Mouse (Mus musculus): Measurements from ENCODE around the gene Ptprk. TPM values are rescaled to one million over a fixed set of nuclear protein-coding genes. Genes with fewer than 3 reads are reported as not detected.

Gene Ptprk
- polyA plus RNA-seq, 1 experiment from 2014 or later, result 27.2 TPM

DNA sequence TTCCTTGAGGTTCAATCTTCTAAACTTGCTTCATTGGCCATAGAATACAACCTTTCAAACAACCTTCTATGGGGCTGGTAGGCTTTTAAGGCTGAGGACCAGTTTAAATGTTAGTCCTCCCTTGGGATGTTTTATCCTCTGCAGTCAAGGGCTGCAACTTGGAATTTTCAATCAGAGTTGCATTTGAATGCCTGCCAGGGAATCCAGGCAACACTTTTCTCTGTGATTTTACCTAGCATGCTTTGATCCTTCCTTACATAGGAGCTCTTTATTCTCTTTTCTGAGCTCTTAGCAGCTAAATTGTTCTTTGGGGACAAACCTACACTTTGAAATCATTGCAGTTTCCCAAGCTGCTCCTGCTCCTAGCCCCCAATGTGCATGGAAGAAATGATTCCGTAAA is 149.8 kb downstream of the Ptprk start:
- H3K27me3 ChIP-seq (ENCODE audit: control insufficient read depth, insufficient read depth, low read length), result no peaks in the 10 kb centered on the region
- 0 out of 2 replicates have a peak, but pooled peaks cover 5% of the 10 kb centered on the region for H3K4me1 ChIP-seq (ENCODE audit: control insufficient read depth, insufficient read depth, low read length)
- no peak for DNase-seq (ENCODE audit: low spot score)
- no peak overlapping the region for H3K9ac ChIP-seq (ENCODE audit: low read length)
- WGBS, result 59% methylated on average over 1 of the region's 1 CpGs
- ATAC-seq (ENCODE audit: insufficient read depth, low FRiP score, low TSS enrichment), result no peak
- no peaks in the 10 kb centered on the region for H3K9me3 ChIP-seq (ENCODE audit: control insufficient read depth, low read length)
- H3K27ac ChIP-seq (ENCODE audit: low read depth, low read length), result no peak overlapping the region
- no peak overlapping the region for H3K4me3 ChIP-seq (ENCODE audit: low read depth, low read length)
- no peaks in the 10 kb centered on the region for H3K36me3 ChIP-seq (ENCODE audit: control insufficient read depth, insufficient read depth, low read length)
- no peak overlapping the region for H3K4me2 ChIP-seq (ENCODE audit: low read depth)

- Histone ChIP-seq H3K36me3 (ENCODE audit: control insufficient read depth, insufficient read depth, low read length) (no peaks in the 10 kb centered on the region), H3K4me3 (ENCODE audit: low read depth, low read length) (no peak overlapping the region), H3K4me2 (ENCODE audit: low read depth) (no peak overlapping the region), H3K9ac (ENCODE audit: low read length) (no peak overlapping the region), H3K4me1 (ENCODE audit: control insufficient read depth, insufficient read depth, low read length) (0 out of 2 replicates have a peak, but pooled peaks cover 5% of the 10 kb centered on the region), H3K9me3 (ENCODE audit: control insufficient read depth, low read length) (no peaks in the 10 kb centered on the region), H3K27me3 (ENCODE audit: control insufficient read depth, insufficient read depth, low read length) (no peaks in the 10 kb centered on the region), H3K27ac (ENCODE audit: low read depth, low read length) (no peak overlapping the region)
- DNase-seq (ENCODE audit: low spot score) (no peak), ATAC-seq (ENCODE audit: insufficient read depth, low FRiP score, low TSS enrichment) (no peak)
- 16% methylated on average over 5 of the region's 5 CpGs for WGBS
Observed at GRCm38 (mm10) chr10:28225536-28226075, 151.0 kb downstream of the Ptprk start.

- H3K36me3 ChIP-seq (ENCODE audit: control insufficient read depth, insufficient read depth, low read length), result no peaks in the 10 kb centered on the region
- DNase-seq (ENCODE audit: low spot score), result no peak
- 91% methylated on average over 4 of the region's 4 CpGs for WGBS
Observed at GRCm38 (mm10) chr10:28227732-28228131, 153.1 kb downstream of the Ptprk start.

DNA sequence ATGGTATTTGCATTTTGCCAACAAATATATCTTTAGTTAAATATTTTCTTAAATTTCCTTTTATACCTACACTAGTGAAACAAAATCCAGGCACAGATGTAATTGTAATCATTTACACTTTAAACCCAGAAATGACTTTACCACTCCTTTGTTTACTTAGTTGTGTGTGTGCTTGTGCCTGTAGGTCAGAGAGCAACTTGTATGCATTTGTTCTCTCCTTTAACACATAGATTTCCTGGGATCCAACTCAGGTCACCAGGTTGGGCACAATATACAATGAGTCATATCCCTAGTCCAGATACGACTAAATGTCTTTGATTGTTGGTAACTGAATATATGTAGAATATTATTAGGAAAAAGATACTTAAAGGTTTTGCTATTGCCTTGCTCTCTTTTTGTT is 153.6 kb downstream of the Ptprk start:
- ATAC-seq (ENCODE audit: insufficient read depth, low FRiP score, low TSS enrichment), result no peak
- no peaks in the 10 kb centered on the region for H3K27me3 ChIP-seq (ENCODE audit: control insufficient read depth, insufficient read depth, low read length)
- H3K4me3 ChIP-seq (ENCODE audit: low read depth, low read length), result no peak overlapping the region
- H3K9me3 ChIP-seq (ENCODE audit: control insufficient read depth, low read length), result no peaks in the 10 kb centered on the region
- H3K4me1 ChIP-seq (ENCODE audit: control insufficient read depth, insufficient read depth, low read length), result 0 out of 2 replicates have a peak, but pooled peaks cover 5% of the 10 kb centered on the region
- no peak for DNase-seq (ENCODE audit: low spot score)
- H3K36me3 ChIP-seq (ENCODE audit: control insufficient read depth, insufficient read depth, low read length), result no peaks in the 10 kb centered on the region
- H3K27ac ChIP-seq (ENCODE audit: low read depth, low read length), result no peak overlapping the region
- H3K9ac ChIP-seq (ENCODE audit: low read length), result no peak overlapping the region
- H3K4me2 ChIP-seq (ENCODE audit: low read depth), result no peak overlapping the region
- 74% methylated on average over 1 of the region's 1 CpGs for WGBS

More at GRCm38 (mm10) chr10:28227732-28228131, 153.1 kb downstream of the Ptprk start:
- H3K27me3 ChIP-seq (ENCODE audit: control insufficient read depth, insufficient read depth, low read length), result no peaks in the 10 kb centered on the region
- no peak overlapping the region for H3K4me3 ChIP-seq (ENCODE audit: low read depth, low read length)
- H3K4me2 ChIP-seq (ENCODE audit: low read depth), result no peak overlapping the region
- no peak overlapping the region for H3K9ac ChIP-seq (ENCODE audit: low read length)
- no peak overlapping the region for H3K27ac ChIP-seq (ENCODE audit: low read depth, low read length)
- H3K9me3 ChIP-seq (ENCODE audit: control insufficient read depth, low read length), result no peaks in the 10 kb centered on the region
- no peak for ATAC-seq (ENCODE audit: insufficient read depth, low FRiP score, low TSS enrichment)
- 0 out of 2 replicates have a peak, but pooled peaks cover 5% of the 10 kb centered on the region for H3K4me1 ChIP-seq (ENCODE audit: control insufficient read depth, insufficient read depth, low read length)

- no peak overlapping the region for H3K4me2 ChIP-seq (ENCODE audit: low read depth)
- no peaks in the 10 kb centered on the region for H3K27me3 ChIP-seq (ENCODE audit: control insufficient read depth, insufficient read depth, low read length)
- no peaks in the 10 kb centered on the region for H3K4me1 ChIP-seq (ENCODE audit: control insufficient read depth, insufficient read depth, low read length)
- DNase-seq (ENCODE audit: low spot score) (peak; percentile 32), ATAC-seq (ENCODE audit: insufficient read depth, low FRiP score, low TSS enrichment) (0 out of 2 replicates have a peak, but pooled peaks have one; percentile 62)
- H3K27ac ChIP-seq (ENCODE audit: low read depth, low read length), result no peak overlapping the region
- no peak overlapping the region for H3K9ac ChIP-seq (ENCODE audit: low read length)
- H3K36me3 ChIP-seq (ENCODE audit: control insufficient read depth, insufficient read depth, low read length), result no peaks in the 10 kb centered on the region
- WGBS, result 33% methylated on average over 4 of the region's 4 CpGs
- no peak overlapping the region for H3K4me3 ChIP-seq (ENCODE audit: low read depth, low read length)
- H3K9me3 ChIP-seq (ENCODE audit: control insufficient read depth, low read length), result no peaks in the 10 kb centered on the region
Observed at GRCm38 (mm10) chr10:28232273-28233167, 157.9 kb downstream of the Ptprk start.

DNA sequence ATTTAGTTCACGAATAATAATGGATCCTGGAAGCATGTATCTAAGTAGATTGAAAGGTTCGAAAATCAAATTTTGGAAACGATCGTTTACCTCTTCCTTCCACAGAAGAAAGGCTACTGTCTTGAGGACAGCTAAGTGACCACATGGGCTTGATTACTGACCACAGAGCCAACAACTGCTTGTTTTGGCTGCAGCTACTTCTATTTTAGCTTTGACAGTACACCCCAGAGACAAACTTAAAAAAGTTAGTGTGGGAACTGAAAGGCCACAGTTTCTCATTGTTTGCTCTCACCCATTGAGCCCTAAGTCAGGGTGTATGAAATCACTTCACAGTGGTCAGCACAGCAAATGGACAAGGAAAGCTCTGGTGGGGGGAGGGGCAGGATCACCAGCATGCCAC is 174.4 kb downstream of the Ptprk start:
- no peaks in the 10 kb centered on the region for H3K4me1 ChIP-seq (ENCODE audit: control insufficient read depth, insufficient read depth, low read length)
- WGBS, result 94% methylated on average over 4 of the region's 4 CpGs
- no peaks in the 10 kb centered on the region for H3K27me3 ChIP-seq (ENCODE audit: control insufficient read depth, insufficient read depth, low read length)
- no peak overlapping the region for H3K4me2 ChIP-seq (ENCODE audit: low read depth)
- no peaks in the 10 kb centered on the region for H3K36me3 ChIP-seq (ENCODE audit: control insufficient read depth, insufficient read depth, low read length)
- H3K27ac ChIP-seq (ENCODE audit: low read depth, low read length), result no peak overlapping the region
- H3K9ac ChIP-seq (ENCODE audit: low read length), result no peak overlapping the region
- H3K4me3 ChIP-seq (ENCODE audit: low read depth, low read length), result no peak overlapping the region
- no peak for DNase-seq (ENCODE audit: low spot score)
- H3K9me3 ChIP-seq (ENCODE audit: control insufficient read depth, low read length), result no peaks in the 10 kb centered on the region
- no peak for ATAC-seq (ENCODE audit: insufficient read depth, low FRiP score, low TSS enrichment)

- no peak overlapping the region for H3K4me2 ChIP-seq (ENCODE audit: low read depth)
- no peaks in the 10 kb centered on the region for H3K27me3 ChIP-seq (ENCODE audit: control insufficient read depth, insufficient read depth, low read length)
- no peaks in the 10 kb centered on the region for H3K36me3 ChIP-seq (ENCODE audit: control insufficient read depth, insufficient read depth, low read length)
- DNase-seq (ENCODE audit: low spot score), result no peak
- H3K9me3 ChIP-seq (ENCODE audit: control insufficient read depth, low read length), result no peaks in the 10 kb centered on the region
- H3K9ac ChIP-seq (ENCODE audit: low read length), result no peak overlapping the region
- no peak for ATAC-seq (ENCODE audit: insufficient read depth, low FRiP score, low TSS enrichment)
- no peak overlapping the region for H3K4me3 ChIP-seq (ENCODE audit: low read depth, low read length)
- no peak overlapping the region for H3K27ac ChIP-seq (ENCODE audit: low read depth, low read length)
- 68% methylated on average over 4 of the region's 4 CpGs for WGBS
- H3K4me1 ChIP-seq (ENCODE audit: control insufficient read depth, insufficient read depth, low read length), result no peaks in the 10 kb centered on the region
Observed at GRCm38 (mm10) chr10:28251385-28251784, 176.8 kb downstream of the Ptprk start.

GRCm38 (mm10) chr10:28260651-28261050 is 186.0 kb downstream of the Ptprk start:
- H3K9ac ChIP-seq (ENCODE audit: low read length), result no peak overlapping the region
- DNase-seq (ENCODE audit: low spot score), result peak; percentile 28
- H3K27ac ChIP-seq (ENCODE audit: low read depth, low read length), result no peak overlapping the region
- WGBS, result 51% methylated on average over 2 of the region's 2 CpGs
- no peak overlapping the region for H3K4me3 ChIP-seq (ENCODE audit: low read depth, low read length)
- no peaks in the 10 kb centered on the region for H3K4me1 ChIP-seq (ENCODE audit: control insufficient read depth, insufficient read depth, low read length)
- no peaks in the 10 kb centered on the region for H3K27me3 ChIP-seq (ENCODE audit: control insufficient read depth, insufficient read depth, low read length)
- H3K4me2 ChIP-seq (ENCODE audit: low read depth), result no peak overlapping the region
- ATAC-seq (ENCODE audit: insufficient read depth, low FRiP score, low TSS enrichment), result no peak
- H3K36me3 ChIP-seq (ENCODE audit: control insufficient read depth, insufficient read depth, low read length), result no peaks in the 10 kb centered on the region
- H3K9me3 ChIP-seq (ENCODE audit: control insufficient read depth, low read length), result no peaks in the 10 kb centered on the region

- H3K4me3 ChIP-seq (ENCODE audit: low read depth, low read length), result no peak overlapping the region
- H3K9ac ChIP-seq (ENCODE audit: low read length), result no peak overlapping the region
- H3K4me2 ChIP-seq (ENCODE audit: low read depth), result no peak overlapping the region
- DNase-seq (ENCODE audit: low spot score) (no peak), ATAC-seq (ENCODE audit: insufficient read depth, low FRiP score, low TSS enrichment) (no peak)
- no peaks in the 10 kb centered on the region for H3K27me3 ChIP-seq (ENCODE audit: control insufficient read depth, insufficient read depth, low read length)
- no peak overlapping the region for H3K27ac ChIP-seq (ENCODE audit: low read depth, low read length)
- 76% methylated on average over 3 of the region's 3 CpGs for WGBS
- H3K9me3 ChIP-seq (ENCODE audit: control insufficient read depth, low read length), result no peaks in the 10 kb centered on the region
- no peaks in the 10 kb centered on the region for H3K4me1 ChIP-seq (ENCODE audit: control insufficient read depth, insufficient read depth, low read length)
- H3K36me3 ChIP-seq (ENCODE audit: control insufficient read depth, insufficient read depth, low read length), result no peaks in the 10 kb centered on the region; the same call in 1 of the 2 replicates
Observed at GRCm38 (mm10) chr10:28262159-28262558, 187.5 kb downstream of the Ptprk start.
